Mouse (Mus musculus) c-Kit-positive CD71-positive TER-119-positive erythroid progenitor cells, embryonic 14.5 days (primary cell): ENCODE results near the gene Ppil4.

Experiments used
- DNase-seq: peaks from one replicate; pipeline ENCODE4 v3.0.0-alpha.2; 2013; ENCODE audit warnings: low spot score

Gene Ppil4

GRCm38 (mm10) chr10:7824663-7825280, 32.1 kb downstream of the Ppil4 start:
- DNase-seq, result no peak

- no peak for DNase-seq
These were observed 32.6 kb downstream of the Ppil4 start for GRCm38 (mm10) chr10:7825281-7825665.

- no peak for DNase-seq
These were observed 33.4 kb downstream of the Ppil4 start for GRCm38 (mm10) chr10:7826106-7826505.

- no peak for DNase-seq
These were observed 39.5 kb downstream of the Ppil4 start, which contains the start of gene Zc3h12d for GRCm38 (mm10) chr10:7832171-7832676. Gene Zc3h12d (plus strand): TSS chr10:7832470.

- DNase-seq, result no peak
These were observed 40.9 kb downstream of the Ppil4 start for GRCm38 (mm10) chr10:7833377-7834165.

- no peak for DNase-seq
These were observed 42.1 kb downstream of the Ppil4 start for GRCm38 (mm10) chr10:7834671-7835225.

- no peak for DNase-seq
These were observed 44.2 kb downstream of the Ppil4 start for GRCm38 (mm10) chr10:7836902-7837301.

GRCm38 (mm10) chr10:7837446-7837845, 44.8 kb downstream of the Ppil4 start:
- no peak for DNase-seq

- DNase-seq, result no peak
These were observed 45.3 kb downstream of the Ppil4 start for GRCm38 (mm10) chr10:7838036-7838435.

- DNase-seq, result no peak
These were observed 46.3 kb downstream of the Ppil4 start for GRCm38 (mm10) chr10:7838874-7839421.

- DNase-seq, result no peak
These were observed 47.1 kb downstream of the Ppil4 start for GRCm38 (mm10) chr10:7839551-7840352.

GRCm38 (mm10) chr10:7840353-7840733, 47.7 kb downstream of the Ppil4 start:
- no peak for DNase-seq

GRCm38 (mm10) chr10:7840785-7841184, 48.1 kb downstream of the Ppil4 start:
- no peak for DNase-seq

GRCm38 (mm10) chr10:7841571-7842080, 48.9 kb downstream of the Ppil4 start:
- DNase-seq, result peak; percentile 8

- DNase-seq, result no peak
These were observed 50.5 kb downstream of the Ppil4 start for GRCm38 (mm10) chr10:7843181-7843580.

- DNase-seq, result no peak
These were observed 51.5 kb downstream of the Ppil4 start for GRCm38 (mm10) chr10:7844161-7844560.

GRCm38 (mm10) chr10:7845136-7845535, 52.4 kb downstream of the Ppil4 start:
- DNase-seq, result no peak

- no peak for DNase-seq
These were observed 53.3 kb downstream of the Ppil4 start for GRCm38 (mm10) chr10:7845991-7846390.

GRCm38 (mm10) chr10:7847166-7847605, 54.5 kb downstream of the Ppil4 start:
- no peak for DNase-seq

GRCm38 (mm10) chr10:7851891-7852290, 59.2 kb downstream of the Ppil4 start:
- DNase-seq, result no peak

GRCm38 (mm10) chr10:7860494-7860893, 67.8 kb downstream of the Ppil4 start:
- DNase-seq, result no peak
